ENCODE assay signal across 7 mouse cellular contexts in the genomic region with DNA sequence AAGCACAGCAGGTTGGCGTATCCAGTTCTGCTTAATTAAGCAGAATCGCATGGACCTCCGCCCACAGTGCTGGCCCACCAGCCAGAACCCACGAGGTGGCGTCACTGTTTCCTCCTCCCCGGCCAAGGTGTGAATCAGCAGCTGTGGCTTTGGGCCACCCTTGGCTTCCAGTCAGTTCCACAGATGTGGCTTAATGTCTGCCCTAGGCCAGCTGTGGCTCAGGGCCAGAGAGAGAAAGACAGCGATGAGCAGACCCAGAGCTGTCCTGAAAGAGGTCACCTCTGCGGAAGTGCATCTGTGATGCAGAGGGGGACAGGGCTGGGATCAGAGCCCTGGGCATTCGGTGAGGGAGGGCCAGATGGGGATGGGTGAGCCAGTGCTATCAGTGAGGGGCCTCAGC. TPM values are rescaled to one million over a fixed set of nuclear protein-coding genes. Genes with fewer than 3 reads are reported as not detected.
DNase-seq lines count a peak whose midpoint lies in the region; ATAC-seq lines count a peak whose summit lies in the region.

No protein-coding gene starts in this region.

- 43% methylated on average over 9 of the region's 9 CpGs for WGBS in forebrain, embryonic 16.5 days
- 37% methylated on average over 9 of the region's 9 CpGs for whole genome bisulfite sequencing in hindbrain, embryonic 16.5 days
- WGBS in neural tube, embryonic 14.5 days: 44% methylated on average over 9 of the region's 9 CpGs

- peak; percentile 76 for DNase-seq in urinary bladder, postnatal 25 days (ENCODE audit: low spot score)
- no peak for DNase-seq in urinary bladder, postnatal 10 days (ENCODE audit: low spot score)
- DNase-seq in B cell, adult 2 months: no peak
- DNase-seq in left cerebral cortex, adult 9 months (ENCODE audit: low spot score in 2 of 2): no peak

- H3K36me3 ChIP-seq in forebrain, embryonic 16.5 days (ENCODE audit: control insufficient read depth, insufficient read depth): no peaks in the 10 kb centered on the region
- no peaks in the 10 kb centered on the region for H3K36me3 ChIP-seq in hindbrain, embryonic 16.5 days (ENCODE audit: control insufficient read depth, insufficient read depth, low read length)
- no peaks in the 10 kb centered on the region for H3K36me3 ChIP-seq in neural tube, embryonic 14.5 days (ENCODE audit: control insufficient read depth, insufficient read depth, low read length)

- peaks cover 17% of the 10 kb centered on the region for H3K4me1 ChIP-seq in forebrain, embryonic 16.5 days (replicated peaks; ENCODE audit: control insufficient read depth, insufficient read depth, low read length)
- H3K4me1 ChIP-seq in hindbrain, embryonic 16.5 days (ENCODE audit: control insufficient read depth, insufficient read depth, low read depth, low read length): peaks cover 19% of the 10 kb centered on the region
- peaks cover 7% of the 10 kb centered on the region; the same call in 1 of the 2 replicates for H3K4me1 ChIP-seq in neural tube, embryonic 14.5 days (ENCODE audit: control insufficient read depth, insufficient read depth, low read length)

- H3K27ac ChIP-seq in forebrain, embryonic 16.5 days (ENCODE audit: low read length): no peak overlapping the region
- H3K27ac ChIP-seq in hindbrain, embryonic 16.5 days (ENCODE audit: low read depth, low read length): 0 out of 2 replicates have a peak overlapping the region, but pooled peaks have one; percentile 39
- no peak overlapping the region for H3K27ac ChIP-seq in neural tube, embryonic 14.5 days (ENCODE audit: low read depth, low read length)

- H3K9ac ChIP-seq in forebrain, embryonic 16.5 days (replicated peaks; ENCODE audit: low read depth, low read length): no peak overlapping the region
- H3K9ac ChIP-seq in hindbrain, embryonic 16.5 days (ENCODE audit: low read depth, low read length): no peak overlapping the region; the same call in 1 of the 2 replicates
- no peak overlapping the region for H3K9ac ChIP-seq in neural tube, embryonic 14.5 days (replicated peaks; ENCODE audit: low read depth, low read length)

- H3K27me3 ChIP-seq in forebrain, embryonic 16.5 days (replicated peaks; ENCODE audit: control insufficient read depth, insufficient read depth, low read length): no peaks in the 10 kb centered on the region
- H3K27me3 ChIP-seq in hindbrain, embryonic 16.5 days (replicated peaks; ENCODE audit: control insufficient read depth, insufficient read depth, low read length): no peaks in the 10 kb centered on the region
- H3K27me3 ChIP-seq in neural tube, embryonic 14.5 days (ENCODE audit: control insufficient read depth, insufficient read depth, low read length): no peaks in the 10 kb centered on the region

- H3K4me3 ChIP-seq in forebrain, embryonic 16.5 days (replicated peaks; ENCODE audit: low read length): no peak overlapping the region
- H3K4me3 ChIP-seq in hindbrain, embryonic 16.5 days (ENCODE audit: low read length): no peak overlapping the region
- H3K4me3 ChIP-seq in neural tube, embryonic 14.5 days (ENCODE audit: low read depth, low read length): no peak overlapping the region

- H3K9me3 ChIP-seq in forebrain, embryonic 16.5 days (ENCODE audit: control insufficient read depth, low read length): no peaks in the 10 kb centered on the region
- H3K9me3 ChIP-seq in hindbrain, embryonic 16.5 days (ENCODE audit: control insufficient read depth, low read length): no peaks in the 10 kb centered on the region
- H3K9me3 ChIP-seq in neural tube, embryonic 14.5 days (ENCODE audit: control insufficient read depth, low read length): no peaks in the 10 kb centered on the region

- 0 out of 2 replicates have a peak, but pooled peaks have one; percentile 37 for ATAC-seq in forebrain, embryonic 16.5 days
- ATAC-seq in hindbrain, embryonic 16.5 days: peak; percentile 35; the same call in 1 of the 2 replicates
- ATAC-seq in neural tube, embryonic 14.5 days (ENCODE audit: low read depth): peak; percentile 44; the same call in 1 of the 2 replicates

- H3K4me2 ChIP-seq in forebrain, embryonic 16.5 days (ENCODE audit: low read length): no peak overlapping the region
- H3K4me2 ChIP-seq in hindbrain, embryonic 16.5 days (ENCODE audit: low read length): no peak overlapping the region
- H3K4me2 ChIP-seq in neural tube, embryonic 14.5 days (ENCODE audit: low read depth, low read length): no peak overlapping the region

RNA-seq across cellular contexts. Expression of a gene that starts 10.1 kb away (rescaled TPM):
- polyA plus RNA-seq in forebrain, embryonic 16.5 days (2015; fragmentation: Nextera tagmentation; extraction: Ambion mirVana): 16.2 and 22.4 TPM in 2 replicates
- polyA plus RNA-seq in hindbrain, embryonic 16.5 days (2015; fragmentation: Nextera tagmentation; extraction: Ambion mirVana): 15.8 and 20.1 TPM in 2 replicates
- polyA plus RNA-seq in neural tube, embryonic 14.5 days (2014; fragmentation: Nextera tagmentation; extraction: Ambion mirVana): 21.3 and 23.1 TPM in 2 replicates

RNA-seq across cellular contexts. Expression of a gene that starts 57.8 kb away (rescaled TPM):
- 1.3 and 1.9 TPM in 2 replicates for polyA plus RNA-seq in forebrain, embryonic 16.5 days (2015; fragmentation: Nextera tagmentation; extraction: Ambion mirVana)
- polyA plus RNA-seq in hindbrain, embryonic 16.5 days (2015; fragmentation: Nextera tagmentation; extraction: Ambion mirVana): 1.6 and 2.0 TPM in 2 replicates
- polyA plus RNA-seq in neural tube, embryonic 14.5 days (2014; fragmentation: Nextera tagmentation; extraction: Ambion mirVana): 1.9 TPM in 1 of 2 replicates, not detected in the other
